Mouse (Mus musculus) ovary, adult 18-20 months (tissue): ENCODE data around the gene Slc30a4.

Experiments used
- DNase-seq: peaks from one replicate; pipeline ENCODE4 v3.0.0; 2022; ENCODE audit warnings: low spot score, mixed read lengths

Gene Slc30a4

DNA sequence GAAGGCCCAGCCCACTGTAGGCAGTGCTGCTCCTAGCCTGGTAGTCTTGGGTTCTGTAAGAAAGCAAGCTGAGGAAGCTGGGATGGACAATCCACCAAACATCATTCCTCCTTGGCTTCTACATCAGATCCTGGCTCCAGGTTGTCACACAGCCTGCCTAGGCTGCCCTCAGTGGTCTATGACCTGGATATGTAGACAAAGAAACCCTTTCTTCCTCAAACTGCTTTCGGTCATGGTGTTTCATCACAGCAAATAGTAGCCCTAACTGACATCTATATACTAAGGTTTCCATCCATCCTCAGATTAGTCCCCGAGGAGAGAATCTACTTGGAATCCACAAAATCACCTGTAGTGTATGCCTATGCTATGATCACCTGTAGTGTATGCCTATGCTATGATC lies 27.3 kb downstream of the Slc30a4 start:
- no peak for DNase-seq

DNA sequence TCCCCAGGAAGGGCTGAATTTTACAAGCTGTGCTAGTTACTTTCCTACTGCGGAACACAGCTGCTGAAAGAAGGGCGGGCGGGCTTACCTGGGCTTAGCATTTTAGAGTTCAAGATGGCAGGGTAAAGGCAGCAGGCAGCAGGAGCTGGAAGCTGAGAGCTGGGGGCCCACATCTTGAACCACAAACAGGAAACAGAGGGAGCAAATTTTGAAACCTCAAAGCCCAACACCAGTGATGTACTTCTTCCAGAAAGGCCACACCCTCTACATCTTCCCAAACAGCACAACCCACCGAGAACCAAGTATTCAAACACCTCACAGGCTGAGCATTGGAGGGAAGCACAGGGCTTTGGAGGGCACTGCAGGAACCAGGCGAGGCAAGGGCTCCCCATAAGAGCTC lies 29.6 kb downstream of the Slc30a4 start:
- no peak for DNase-seq

DNA sequence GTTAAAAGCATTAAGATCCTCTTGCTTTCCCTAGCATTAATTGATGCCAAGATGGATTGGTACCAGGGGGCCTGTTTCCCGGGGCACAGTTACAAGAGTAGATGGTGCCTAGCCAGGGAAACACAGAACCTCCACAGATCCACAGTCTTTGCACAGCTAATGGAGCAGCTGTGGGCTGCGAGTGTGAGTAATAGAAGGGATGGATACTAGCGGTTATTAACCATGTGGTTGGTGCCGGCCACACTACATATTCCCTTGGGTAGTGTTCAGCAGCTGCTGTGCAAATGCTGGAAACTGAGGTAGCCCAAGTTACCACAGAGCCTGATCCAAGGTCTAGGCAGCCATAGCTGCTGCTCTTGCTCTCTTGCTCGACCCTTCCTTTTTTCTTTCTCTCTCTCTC lies 30.7 kb downstream of the Slc30a4 start:
- no peak for DNase-seq

DNA sequence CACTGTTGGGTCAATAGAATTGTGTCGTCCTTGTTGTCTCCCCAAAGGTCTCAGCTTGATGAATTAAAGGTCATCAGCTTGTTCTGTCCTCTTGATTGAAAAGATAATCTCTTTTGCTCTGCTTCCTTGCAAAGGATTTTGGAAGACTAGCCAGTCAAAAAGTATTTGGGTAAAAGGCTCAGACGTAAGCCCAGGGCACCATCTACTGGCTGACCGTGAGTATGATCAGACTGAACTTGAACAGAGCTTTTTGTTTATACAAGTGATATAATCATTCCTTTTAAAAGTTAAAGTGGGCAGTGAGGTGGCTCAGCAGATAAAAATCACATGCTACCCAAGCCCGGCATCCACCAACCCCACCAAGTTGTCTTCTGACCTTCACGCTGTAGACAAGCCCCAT lies 34.6 kb downstream of the Slc30a4 start:
- DNase-seq = no peak

DNA sequence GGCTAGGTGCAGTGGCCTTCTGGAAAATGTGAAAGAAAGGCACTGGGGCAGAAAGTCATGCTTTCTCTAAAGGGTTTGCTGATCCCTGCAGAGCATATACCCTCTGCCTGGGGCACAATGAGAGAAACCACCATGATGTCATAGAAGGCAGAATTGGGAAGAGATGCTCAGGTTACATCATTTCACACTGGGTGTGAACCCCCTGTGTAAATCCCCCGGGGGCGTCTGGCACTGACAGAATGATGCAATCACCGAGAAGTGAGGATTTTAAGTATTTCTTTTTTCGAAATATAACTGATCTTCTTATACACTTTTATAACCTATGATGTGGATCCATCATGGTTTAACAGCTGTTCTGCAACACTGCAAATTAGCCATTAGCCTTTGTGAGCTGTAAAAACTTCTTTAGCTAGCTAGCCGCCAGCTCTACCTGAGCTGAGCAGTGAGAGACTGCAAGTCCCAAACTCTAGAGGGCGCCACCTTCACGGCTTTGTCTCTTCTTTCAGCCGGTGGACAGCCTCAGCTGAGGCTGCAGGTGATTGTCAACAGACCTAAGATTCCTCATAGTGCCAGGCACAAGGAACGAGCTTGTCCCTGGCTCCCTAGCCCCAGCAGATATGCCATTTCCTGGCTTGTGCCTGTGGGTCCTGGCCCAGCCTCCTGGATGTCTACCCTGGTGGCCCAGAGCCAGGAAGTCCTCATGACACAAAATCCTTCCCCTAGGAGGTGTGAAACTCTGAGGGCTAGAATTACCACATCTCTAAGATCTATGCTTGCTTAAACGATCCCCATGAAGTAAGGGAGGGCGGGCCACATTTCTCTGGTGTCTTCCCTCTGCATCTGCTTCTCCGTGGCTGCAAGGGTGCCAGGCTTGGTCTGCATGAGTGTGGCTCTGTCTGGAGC lies 36.2 kb downstream of the Slc30a4 start:
- no peak for DNase-seq

DNA sequence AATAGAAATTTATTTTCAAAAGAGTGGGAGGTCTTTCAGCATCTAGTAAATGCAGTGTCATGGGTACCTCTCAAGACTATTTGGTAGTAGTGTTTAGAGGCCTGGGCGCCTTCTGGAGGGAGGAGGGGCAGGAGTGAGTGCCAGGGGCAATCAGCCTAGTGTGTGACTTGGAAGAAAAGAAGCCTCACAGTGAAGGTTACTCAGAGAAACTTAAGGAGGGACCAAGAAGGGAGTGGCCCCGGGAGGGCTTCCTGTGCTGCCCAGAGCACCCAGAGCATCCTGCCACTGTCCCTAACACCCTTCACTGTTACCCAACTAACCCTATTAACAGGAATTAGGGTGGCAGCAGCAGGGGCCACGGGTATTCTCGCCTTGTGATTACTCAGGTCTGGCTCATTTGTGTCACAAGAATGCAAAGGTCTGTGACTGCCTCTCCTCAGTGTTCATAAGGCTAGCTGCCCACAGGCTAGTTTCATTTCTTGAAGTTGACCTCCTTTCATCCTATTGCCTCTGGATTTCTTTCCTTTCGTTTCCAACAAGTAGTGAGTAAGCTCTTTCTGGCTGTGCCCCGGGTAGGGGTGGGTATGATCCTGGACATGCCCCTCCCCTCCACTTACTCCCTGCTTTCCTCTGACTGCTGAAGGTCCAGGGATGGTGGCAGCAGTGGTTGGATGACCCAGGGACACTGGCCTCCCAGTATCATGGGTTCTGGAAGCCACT lies 37.0 kb downstream of the Slc30a4 start:
- no peak for DNase-seq

DNA sequence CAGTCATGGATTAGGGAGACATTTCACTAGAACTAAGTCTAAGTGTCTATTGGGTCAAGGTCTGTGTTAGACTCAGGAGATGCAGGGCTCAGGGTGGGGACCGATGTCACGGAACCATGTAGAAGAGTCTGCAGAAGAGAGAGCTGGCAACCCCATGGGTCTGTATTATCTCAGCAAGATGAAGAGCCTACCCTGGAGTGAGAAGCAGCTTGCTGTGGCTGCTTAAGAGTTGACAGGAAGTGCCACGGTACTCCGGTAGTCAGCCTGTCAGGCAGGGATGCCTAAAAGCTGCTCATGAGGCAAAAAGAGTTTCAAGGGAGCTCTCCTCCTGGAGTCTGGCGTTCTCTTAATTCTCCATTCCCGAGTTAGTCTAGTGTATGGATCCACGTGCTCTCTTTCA lies 42.6 kb downstream of the Slc30a4 start:
- DNase-seq = no peak

DNA sequence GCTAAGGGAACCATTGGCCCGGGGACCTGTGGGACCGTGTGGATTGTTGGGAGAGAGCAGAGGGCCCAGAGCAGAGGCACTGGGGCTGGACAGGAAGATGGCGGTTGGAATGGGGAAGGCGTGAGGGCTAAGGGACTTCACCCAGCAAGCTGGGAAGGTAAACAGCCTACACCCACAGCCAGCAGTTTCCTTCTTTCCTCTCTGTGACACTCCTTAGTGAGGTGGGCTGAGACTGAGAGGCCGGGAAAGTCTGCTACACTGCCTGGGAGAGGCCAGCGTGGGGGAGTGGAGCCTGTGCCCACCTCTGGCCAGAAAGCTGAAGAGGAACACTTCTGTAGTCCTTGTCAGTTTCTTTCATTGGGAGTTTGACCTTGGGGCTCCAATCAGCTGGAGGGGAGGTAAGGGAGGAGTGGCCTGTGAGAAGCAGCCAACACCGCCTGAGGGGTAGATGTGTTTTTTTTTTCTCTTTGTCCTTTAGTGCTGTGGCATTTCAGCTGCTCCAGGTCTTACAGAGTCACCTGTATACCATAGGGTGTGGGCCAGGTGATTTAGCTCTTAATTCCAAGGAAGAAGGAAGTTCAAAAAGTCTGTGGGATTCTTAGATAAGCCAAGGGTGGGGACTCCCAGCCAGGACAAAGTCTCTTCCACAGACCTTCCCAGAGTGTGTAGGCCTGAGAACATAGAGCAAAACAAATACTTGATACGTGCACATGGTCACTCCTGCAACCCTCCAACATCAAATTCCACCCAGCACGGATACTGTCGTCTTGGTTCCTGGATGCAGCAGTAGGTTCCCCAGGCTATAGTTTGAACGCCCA lies 44.5 kb downstream of the Slc30a4 start:
- DNase-seq = no peak

DNA sequence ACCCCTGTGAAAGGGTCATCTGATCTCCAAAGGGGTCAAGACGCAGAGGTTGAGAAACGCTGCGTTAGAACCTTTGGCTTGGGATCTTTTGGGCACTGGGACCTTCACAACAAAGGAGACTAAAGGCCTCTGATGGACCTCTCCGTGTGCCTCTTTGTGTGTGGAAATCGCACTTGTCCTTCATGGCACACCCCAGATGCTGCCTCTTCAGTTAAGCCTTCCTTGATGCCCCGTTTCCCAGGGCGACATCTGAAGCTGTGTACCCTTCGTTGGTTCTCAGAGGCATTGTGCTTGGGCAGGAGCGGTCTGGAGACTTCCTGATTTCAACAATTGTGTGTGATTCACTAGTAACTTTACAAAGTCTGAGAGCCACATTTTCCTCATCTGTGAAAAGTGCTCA lies 45.7 kb downstream of the Slc30a4 start:
- no peak for DNase-seq

DNA sequence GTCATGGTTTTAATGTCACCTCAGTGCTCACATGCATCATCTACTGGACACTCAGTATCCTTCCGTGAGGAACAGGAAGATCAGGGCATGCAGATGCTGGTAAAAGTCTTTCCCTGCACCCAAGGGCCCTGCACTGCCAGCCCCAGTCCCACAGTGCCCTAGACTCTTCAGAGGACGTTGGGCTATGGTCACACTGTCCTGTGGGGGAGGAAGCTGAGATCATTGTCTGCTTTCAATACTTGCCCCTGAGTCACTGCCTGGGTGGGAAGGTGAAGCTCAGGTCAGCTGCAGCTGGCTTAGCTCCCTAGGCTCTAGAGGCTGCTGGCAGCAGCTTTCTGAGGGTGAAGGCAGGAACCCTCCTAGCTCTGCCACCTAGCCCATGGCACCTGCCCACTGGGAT lies 46.4 kb downstream of the Slc30a4 start:
- DNase-seq = no peak

DNA sequence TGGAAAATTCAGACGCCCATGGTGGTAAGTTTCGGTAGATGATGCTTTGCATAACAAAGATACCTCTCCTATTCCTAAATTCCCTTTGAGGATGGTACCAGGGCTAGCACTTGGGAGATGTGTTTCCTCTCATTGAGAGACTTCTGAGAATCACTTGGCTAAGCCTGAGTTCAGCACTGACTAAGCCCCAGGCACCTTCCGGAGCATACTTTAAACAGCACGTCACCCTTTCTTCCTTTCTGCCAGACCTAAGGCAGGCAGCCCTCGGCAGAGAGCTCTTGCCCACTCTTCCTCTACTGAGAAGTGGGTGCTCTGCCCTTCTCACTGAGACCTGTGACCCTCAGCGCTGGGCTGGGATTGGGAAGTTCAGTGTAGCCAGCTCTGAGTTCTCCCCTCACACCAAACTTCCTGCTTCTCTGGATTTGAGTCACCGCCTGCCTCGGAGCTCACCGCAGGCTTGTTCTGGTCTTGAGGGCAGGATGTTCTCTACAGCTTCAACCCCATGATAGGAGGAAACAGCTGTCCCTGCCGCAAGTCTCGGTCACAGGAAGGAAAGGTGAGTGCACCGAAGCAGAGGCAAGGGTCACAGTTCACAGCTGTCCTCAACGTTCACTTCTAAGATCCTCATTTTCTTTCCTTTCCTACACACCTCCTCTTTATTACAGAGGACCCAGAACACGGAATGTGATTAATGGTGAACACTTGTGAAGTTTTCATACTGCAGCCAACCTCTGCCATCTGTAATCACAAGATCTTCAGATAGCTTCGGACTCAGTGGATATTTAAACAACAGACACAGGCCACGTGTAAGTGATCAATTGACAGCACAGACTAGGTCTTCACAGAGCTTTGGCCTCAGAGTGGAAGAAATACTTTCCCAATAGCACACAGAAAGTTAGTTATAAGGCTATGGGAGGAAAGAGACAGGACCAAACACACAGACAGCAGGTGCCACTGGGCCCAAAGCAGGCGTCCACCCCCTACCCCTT lies 50.1 kb downstream of the Slc30a4 start:
- DNase-seq = no peak

DNA sequence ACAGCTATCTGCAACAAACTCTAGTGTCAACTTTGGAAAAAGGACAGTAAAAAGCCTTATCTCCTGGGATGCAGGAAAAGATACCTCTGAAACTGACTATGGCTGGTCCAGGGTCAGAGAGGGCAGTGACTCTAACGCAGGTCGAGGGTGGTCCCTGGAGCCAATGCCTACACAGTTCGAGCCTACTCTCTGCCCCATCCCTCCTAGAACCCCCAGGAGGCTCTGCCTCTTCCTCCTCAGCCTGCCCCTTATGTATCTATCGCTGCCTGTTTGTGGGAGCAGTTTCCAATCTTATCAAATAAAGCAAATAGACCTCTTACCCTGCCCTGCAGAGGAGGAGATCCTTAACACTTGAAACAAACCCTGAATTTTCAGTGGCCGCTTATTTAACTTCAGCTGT lies 63.8 kb downstream of the Slc30a4 start:
- no peak for DNase-seq

DNA sequence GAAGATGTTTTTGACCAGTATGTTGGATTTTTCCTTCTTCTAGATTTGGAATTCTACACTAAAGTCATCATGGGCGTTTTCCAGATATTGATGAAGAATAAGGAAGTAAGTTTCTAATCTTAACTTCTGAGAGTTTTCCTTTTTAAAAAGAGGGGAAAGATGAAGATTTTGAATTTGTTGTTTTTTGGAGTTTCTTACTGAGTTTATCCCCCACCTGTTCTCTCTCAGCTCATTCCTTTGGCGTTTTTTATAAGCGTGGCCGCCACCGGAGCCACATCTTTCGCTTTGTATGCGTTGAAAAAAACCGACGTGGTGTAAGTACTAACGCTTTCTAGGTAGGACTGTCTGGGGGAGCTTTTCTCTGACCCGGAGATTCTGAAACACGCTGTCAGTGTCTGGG lies 64.4 kb downstream of the Slc30a4 start:
- no peak for DNase-seq

DNA sequence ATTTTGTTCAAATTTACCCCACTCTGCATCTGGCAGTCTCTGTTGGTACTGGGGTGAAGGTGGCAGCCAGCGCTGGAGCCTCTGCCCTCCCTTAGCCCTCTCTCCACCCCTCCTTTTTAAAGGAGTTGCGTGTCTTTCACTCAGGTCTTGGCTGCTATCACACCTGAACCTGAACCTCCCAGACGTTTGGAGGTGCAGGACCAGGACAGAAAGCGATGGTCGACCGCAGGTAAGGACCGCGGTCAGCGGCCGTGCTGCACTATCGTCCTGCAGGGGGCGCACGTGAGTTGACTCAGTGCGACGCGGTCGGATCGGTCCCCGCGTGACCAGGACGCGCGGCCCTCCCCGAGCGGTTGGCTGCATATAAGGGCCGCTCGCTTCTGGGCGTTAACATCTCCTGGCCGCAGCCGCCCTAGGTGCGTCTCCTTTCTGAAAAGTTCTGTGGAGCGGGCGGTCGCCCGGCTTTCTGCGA lies 64.9 kb downstream of the Slc30a4 start:
- DNase-seq = peak; percentile 26

DNA sequence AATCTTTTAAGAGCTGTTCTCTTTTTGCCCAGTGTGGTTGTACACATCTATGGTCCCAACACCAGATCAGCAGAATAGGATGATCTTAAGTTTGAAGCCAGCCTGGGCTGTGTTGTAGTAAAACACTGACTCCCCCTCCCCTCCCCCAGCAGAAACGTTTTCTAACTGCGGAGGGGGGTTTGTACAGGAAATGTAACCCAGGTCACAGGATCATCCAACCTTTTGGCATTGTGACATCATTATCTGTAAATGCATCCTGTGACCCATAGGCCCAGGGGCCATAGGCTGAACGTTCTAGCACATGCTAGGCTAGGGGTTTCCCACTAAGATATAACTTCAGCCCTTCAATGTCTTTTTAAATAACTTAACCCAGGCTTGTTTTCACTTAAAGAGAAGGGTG lies 65.8 kb downstream of the Slc30a4 start, which contains the start of gene AA467197:
TSS of gene AA467197 (plus strand) at position 301 of the 400 bp plus-strand sequence.
- no peak for DNase-seq
